In the genomic region with DNA sequence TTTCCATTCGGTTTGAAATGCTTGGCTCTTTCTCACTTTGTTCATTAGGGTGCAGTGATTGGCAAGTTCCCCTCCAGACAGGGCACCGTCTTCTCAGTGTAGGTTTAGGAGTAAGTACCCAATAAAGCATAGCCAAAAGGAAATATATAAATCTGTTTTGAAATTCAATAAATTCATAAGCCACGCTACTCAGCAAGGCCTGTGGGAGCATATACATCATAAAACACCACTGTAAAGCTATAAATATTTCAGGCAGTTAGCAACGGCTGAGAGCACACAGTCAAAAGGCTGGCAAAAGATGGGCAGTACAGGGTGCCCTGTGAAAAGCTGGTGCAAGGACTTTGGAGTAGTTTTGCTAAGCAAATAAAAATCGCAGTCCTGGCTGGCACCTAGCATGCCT, we compare ENCODE assay signal across 12 mouse cellular contexts.
"Had no signal": no experiment of that assay in that cellular context is flagged by ENCODE, and none has a peak within 500 bp of the region (broad histone marks: within the 10 kb centered on the region; RNA-seq: fewer than 3 reads in every experiment).

No protein-coding gene starts in this region.

- H3K9me3 ChIP-seq: limb, embryonic 12.5 days; liver, embryonic 13.5 days had no signal

- ATAC-seq: hindbrain, postnatal 0 days had no signal

- H3K27me3 ChIP-seq: limb, embryonic 12.5 days; liver, embryonic 13.5 days had no signal

- H3K4me3 ChIP-seq: limb, embryonic 12.5 days; liver, embryonic 13.5 days had no signal

- H3K4me1 ChIP-seq: limb, embryonic 12.5 days; liver, embryonic 13.5 days had no signal

- H3K27ac ChIP-seq: hindbrain, postnatal 0 days; limb, embryonic 12.5 days; liver, embryonic 13.5 days had no signal

- H3K36me3 ChIP-seq: limb, embryonic 12.5 days; liver, embryonic 13.5 days had no signal

- H3K4me2 ChIP-seq: limb, embryonic 12.5 days; liver, embryonic 13.5 days had no signal

- H3K9ac ChIP-seq: limb, embryonic 12.5 days; liver, embryonic 13.5 days had no signal

- DNase-seq: kidney, adult 11 months; kidney, adult 9 months; kidney, postnatal 14 days; layer of hippocampus, adult 9-11 months; layer of hippocampus, postnatal 36 days; liver, embryonic 13.5 days; lung, adult 18-20 months; midbrain, embryonic 14.5 days; thymus, adult 18-20 months; thymus, postnatal 25 days had no signal
